Mouse (Mus musculus) hindbrain, embryonic 13.5 days (tissue): ENCODE measurements at regions not wholly inside any gene's neighbourhood (a gene's known extent, or its start where the extent isn't known, plus 50 kb on each side); places are given as distances from the start of the nearest gene placed in this dataset.

Experiments
- ATAC-seq: fragments of 200-750 bp; cut with Nextera tagmentation; 2 replicates; pipeline ENCODE4 v1.8.0; 2017; ENCODE audit warnings: moderate TSS enrichment; ENCODE audit not compliant: low FRiP score
- H3K27ac ChIP-seq: fragments of 300-500 bp; sonication (generic); 2 replicates; pipeline ENCODE4 v1.5.1; 2015; ENCODE audit warnings: inconsistent platforms, mild to moderate bottlenecking, moderate library complexity
- H3K27me3 ChIP-seq: fragments of 300-500 bp; sonication (generic); 2 replicates; pipeline ENCODE4 v1.6.1; 2015; ENCODE audit warnings: mild to moderate bottlenecking, inconsistent platforms
- H3K36me3 ChIP-seq: fragments of 300-500 bp; sonication (generic); 2 replicates; pipeline ENCODE4 v1.6.1; 2015; ENCODE audit warnings: mild to moderate bottlenecking, inconsistent platforms
- H3K4me1 ChIP-seq: fragments of 300-500 bp; sonication (generic); replicated peaks from 2 replicates; pipeline ENCODE4 v1.6.1; 2015; ENCODE audit warnings: inconsistent platforms
- H3K4me2 ChIP-seq: fragments of 300-500 bp; sonication (generic); 2 replicates; pipeline ENCODE4 v1.6.1; 2015; ENCODE audit warnings: inconsistent platforms, mild to moderate bottlenecking, moderate library complexity
- H3K4me3 ChIP-seq: fragments of 300-500 bp; sonication (generic); 2 replicates; pipeline ENCODE4 v1.5.1; 2015; ENCODE audit warnings: mild to moderate bottlenecking, inconsistent platforms
- H3K9ac ChIP-seq: fragments of 300-500 bp; sonication (generic); 2 replicates; pipeline ENCODE4 v1.6.1; 2015; ENCODE audit warnings: mild to moderate bottlenecking, inconsistent platforms
- H3K9me3 ChIP-seq: fragments of 300-500 bp; sonication (generic); 2 replicates; pipeline ENCODE4 v1.6.1; 2016; ENCODE audit warnings: inconsistent platforms
- WGBS: fragments of 180-500 bp; shearing (Covaris S2); methylation state at CpG from one replicate; pipeline ENCODE4 v1.1.7; 2015; 5-methylcytosine and 5-hydroxymethylcytosine counted together

DNA sequence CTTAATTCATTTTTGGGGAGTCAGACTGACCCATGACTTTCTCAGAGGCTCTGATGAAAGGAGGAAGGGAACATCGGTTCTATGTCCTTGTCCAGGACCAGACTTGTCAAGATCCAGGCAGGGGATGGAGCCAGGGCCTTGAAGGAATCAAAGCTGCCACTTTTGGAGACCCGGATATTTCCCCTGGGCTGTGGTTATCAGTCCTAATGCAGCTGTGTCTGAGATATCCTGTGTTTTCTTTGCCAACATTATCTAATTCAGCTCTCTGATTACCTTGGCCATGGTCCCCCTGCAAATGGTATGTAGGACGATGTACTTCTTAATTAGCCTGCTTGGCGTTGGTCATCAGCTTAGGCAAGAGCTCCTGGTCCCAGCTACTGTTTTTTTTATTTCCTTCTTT, 127.6 kb downstream of the Fam114a2 start:
- Histone ChIP-seq H3K27ac (no peak overlapping the region), H3K4me3 (no peak overlapping the region), H3K36me3 (no peaks in the 10 kb centered on the region), H3K4me1 (no peaks in the 10 kb centered on the region), H3K9ac (no peak overlapping the region), H3K9me3 (no peaks in the 10 kb centered on the region), H3K4me2 (no peak overlapping the region), H3K27me3 (no peaks in the 10 kb centered on the region)
- ATAC-seq = no peak
- 91% methylated on average over 4 of the region's 4 CpGs for WGBS
